Mouse (Mus musculus): ENCODE results near the gene Uba2. TPM values are rescaled to one million over a fixed set of nuclear protein-coding genes. Genes with fewer than 3 reads are reported as not detected.
"Not testable (repeated sequence)": the region's sequence is repeated elsewhere in the genome, so short reads cannot be mapped to it uniquely, and the experiment has no call there.

Uba2 gene
- polyA plus RNA-seq, 1 experiment = 39.0 TPM

DNA sequence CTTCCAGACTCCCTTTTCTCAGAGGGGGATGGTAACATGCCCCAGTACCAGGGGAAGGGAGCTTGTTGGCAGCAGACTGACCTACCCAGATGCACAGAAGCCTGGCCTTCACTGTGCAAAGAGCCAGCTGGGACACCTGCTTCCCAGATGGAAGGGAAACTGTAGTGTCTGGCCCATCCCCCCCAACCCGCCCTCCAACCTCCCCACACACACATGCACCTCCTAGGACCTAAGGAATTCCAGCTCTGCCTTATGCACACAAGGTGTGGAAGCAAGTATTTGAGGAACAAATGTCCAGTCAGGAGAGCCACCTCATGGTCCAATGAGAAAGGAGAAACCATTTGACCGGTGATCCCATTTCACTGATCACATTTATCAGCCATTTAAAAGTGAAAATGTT, 35.1 kb downstream of the Uba2 start:
- no peak overlapping the region for H3K4me3 ChIP-seq (ENCODE audit: insufficient read depth, low read depth, low read length)
- no peak overlapping the region for H3K27ac ChIP-seq (replicated peaks; ENCODE audit: low read depth, low read length)
- peaks cover 2% of the 10 kb centered on the region; the same call in 1 of the 2 replicates for H3K4me1 ChIP-seq (ENCODE audit: control insufficient read depth, insufficient read depth, insufficient read length, low read length)

DNA sequence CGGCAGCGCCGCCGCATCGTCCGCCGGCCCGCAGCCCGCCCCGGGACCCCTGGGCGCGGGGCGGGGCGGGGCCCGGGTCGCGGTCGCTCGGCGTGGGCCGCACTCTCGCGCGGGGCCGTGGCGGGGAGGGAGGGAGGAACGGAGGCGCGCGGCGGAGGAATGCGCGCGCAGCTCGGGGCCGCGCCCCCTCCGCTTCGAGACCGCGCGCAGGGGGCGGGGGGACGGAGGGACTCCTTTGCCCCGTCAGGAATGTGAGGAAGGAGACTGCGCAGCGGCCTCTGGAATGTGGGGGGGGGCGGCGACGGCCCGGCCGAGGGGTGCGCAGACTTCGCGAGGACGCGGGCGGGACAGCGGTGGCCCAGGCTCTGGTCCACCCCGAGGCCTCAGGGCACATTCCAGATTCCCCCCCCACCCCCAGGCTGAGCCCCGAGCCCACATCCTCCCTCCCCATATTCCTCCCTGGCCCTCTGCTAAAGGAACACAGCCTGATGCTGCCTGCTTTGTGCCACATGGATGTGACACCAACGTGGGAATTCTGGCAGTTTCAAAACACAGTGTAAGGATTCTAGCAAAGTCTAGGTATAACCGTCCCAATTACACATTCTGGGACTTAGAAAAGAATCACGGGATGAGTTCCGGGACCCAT, 36.2 kb downstream of the Uba2 start, which contains the start of gene Wtip:
Wtip (minus strand) TSS at position 152 of the 646 bp plus-strand sequence.
- H3K27ac ChIP-seq (replicated peaks; ENCODE audit: low read depth, low read length) = peak within 1 kb of the TSS; percentile 41; the same call in 1 of the 2 replicates
- peaks cover 2% of the 10 kb centered on the region; the same call in 1 of the 2 replicates for H3K4me1 ChIP-seq (ENCODE audit: control insufficient read depth, insufficient read depth, insufficient read length, low read length)
- H3K4me3 ChIP-seq (ENCODE audit: insufficient read depth, low read depth, low read length) = peak within 1 kb of the TSS; percentile 67

DNA sequence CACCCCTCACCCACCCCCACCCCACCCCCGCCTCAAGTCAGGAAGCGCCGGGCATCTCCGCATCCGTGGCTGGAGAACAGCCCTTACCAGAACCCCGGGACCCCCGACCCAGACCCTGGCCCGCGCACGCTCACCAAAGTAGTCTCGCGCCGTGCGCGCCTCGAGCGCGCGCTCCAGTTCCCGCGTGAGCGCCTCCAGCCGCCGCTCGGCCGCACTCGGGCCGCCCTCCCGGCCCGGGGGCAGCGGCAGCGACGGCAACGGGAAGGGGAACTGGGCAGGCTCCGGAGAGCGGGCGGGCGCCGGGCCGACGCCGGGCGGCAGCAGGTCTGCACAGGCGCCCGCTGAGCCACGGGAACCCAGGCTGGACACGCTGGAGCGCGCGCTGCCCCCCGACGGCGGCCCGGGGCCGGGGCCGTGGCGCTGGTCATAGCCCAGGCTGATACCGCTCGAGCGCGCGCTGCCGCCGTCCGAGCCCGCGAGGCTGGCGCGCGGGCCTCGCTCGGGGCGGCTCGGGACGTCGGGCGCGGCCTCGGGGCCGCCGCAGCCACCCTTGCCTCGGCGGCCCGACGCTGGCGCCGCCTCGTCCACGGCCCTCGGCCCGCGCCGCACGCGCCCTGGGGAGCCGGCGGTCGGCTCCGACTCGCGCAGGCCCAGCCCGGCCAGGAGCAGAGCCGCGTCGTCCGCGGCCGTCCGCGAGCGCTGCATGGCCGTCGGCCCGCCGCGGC, 36.9 kb downstream of the Uba2 start:
- Histone ChIP-seq H3K4me1 (ENCODE audit: control insufficient read depth, insufficient read depth, insufficient read length, low read length) (peaks cover 2% of the 10 kb centered on the region; the same call in 1 of the 2 replicates), H3K4me3 (ENCODE audit: insufficient read depth, low read depth, low read length) (peak overlapping the region; percentile 67), H3K27ac (replicated peaks; ENCODE audit: low read depth, low read length) (no peak overlapping the region)

DNA sequence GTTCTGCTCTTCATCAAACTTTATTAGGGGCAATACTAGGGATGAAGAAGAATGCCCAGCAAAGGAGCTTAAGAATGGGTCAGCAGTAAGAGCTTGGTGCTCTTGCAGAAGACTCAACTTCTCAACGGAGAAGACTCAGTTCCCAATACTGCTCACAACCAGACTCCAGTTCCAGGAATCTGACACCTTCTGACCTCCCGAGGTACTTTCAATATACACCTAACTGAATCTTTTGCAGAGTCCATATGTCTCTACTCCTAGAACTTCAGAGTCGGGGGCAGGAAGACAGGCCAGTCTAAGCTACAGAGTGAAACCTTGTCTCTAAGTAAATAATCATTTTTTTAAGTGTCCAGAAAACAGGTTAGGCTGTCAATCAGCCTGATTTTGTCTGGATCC, 37.4 kb downstream of the Uba2 start:
- peak overlapping the region; percentile 67 for H3K4me3 ChIP-seq (ENCODE audit: insufficient read depth, low read depth, low read length)
- H3K27ac ChIP-seq (replicated peaks; ENCODE audit: low read depth, low read length) = no peak overlapping the region
- H3K4me1 ChIP-seq (ENCODE audit: control insufficient read depth, insufficient read depth, insufficient read length, low read length) = peaks cover 2% of the 10 kb centered on the region; the same call in 1 of the 2 replicates

DNA sequence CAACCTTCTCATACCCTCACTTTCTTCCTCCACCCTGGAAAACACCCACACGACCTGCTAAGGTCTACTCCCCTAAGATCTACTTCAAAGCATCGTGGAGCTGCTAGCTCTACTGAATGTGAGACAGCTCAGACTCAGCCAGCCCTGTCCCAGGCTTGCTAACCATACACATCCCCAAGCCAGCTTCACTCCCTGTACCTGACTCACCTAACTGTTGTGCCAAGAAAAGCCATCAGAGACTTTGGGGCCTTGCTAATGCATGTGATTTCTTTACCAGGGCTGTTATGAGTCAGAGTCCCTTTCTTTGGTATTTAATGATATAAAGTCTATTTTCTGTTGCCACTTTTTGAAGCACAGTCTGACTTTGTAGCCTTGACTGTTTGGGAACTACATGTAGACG, 38.3 kb downstream of the Uba2 start:
- Histone ChIP-seq H3K27ac (replicated peaks; ENCODE audit: low read depth, low read length) (no peak overlapping the region), H3K4me3 (ENCODE audit: insufficient read depth, low read depth, low read length) (peak overlapping the region; percentile 67)

DNA sequence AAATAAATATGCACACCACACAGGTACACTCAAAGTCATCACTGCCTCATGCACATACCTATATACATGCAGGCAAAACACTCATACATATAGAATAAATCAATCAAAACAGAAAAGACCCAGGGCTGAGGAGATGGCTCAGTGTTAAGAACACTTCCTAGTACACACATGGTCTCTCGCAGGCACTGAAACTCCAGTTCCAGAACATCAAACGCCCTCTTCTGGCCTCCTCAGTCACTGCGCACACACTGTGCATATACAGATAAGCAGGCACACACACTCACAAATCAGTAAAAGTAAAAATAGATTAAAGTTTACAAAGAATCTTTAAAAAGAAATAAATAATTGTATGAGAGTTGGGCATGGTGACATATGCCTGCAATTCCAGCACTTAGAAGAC, 43.1 kb downstream of the Uba2 start:
- Histone ChIP-seq H3K27ac (replicated peaks; ENCODE audit: low read depth, low read length) (no peak overlapping the region), H3K4me3 (ENCODE audit: insufficient read depth, low read depth, low read length) (no peak overlapping the region), H3K4me1 (ENCODE audit: control insufficient read depth, insufficient read depth, insufficient read length, low read length) (peaks cover 2% of the 10 kb centered on the region; the same call in 1 of the 2 replicates)

More for the DNA sequence above, 38.3 kb downstream of the Uba2 start:
- H3K4me1 ChIP-seq (ENCODE audit: control insufficient read depth, insufficient read depth, insufficient read length, low read length) = peaks cover 2% of the 10 kb centered on the region; the same call in 1 of the 2 replicates

DNA sequence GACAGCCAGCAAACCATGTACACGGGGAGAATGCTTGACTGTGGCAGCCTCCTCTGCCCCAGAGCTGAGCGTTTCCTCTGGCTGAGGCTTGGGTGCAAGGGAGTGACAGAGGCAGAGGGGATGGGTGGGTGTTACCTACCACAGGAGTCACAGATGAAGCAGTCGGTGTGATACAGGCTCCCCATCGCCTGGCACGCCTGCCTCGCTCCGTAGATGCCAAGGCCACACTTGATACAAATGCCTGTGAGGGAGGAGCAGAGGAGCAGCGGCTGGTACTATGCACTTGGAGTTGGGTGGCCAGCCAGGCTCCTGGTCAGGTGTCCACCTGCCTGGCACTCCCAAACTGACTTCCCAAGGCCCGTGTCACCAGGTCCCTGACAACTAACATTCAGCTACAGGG, 44.1 kb downstream of the Uba2 start:
- no peak overlapping the region for H3K27ac ChIP-seq (replicated peaks; ENCODE audit: low read depth, low read length)
- H3K4me1 ChIP-seq (ENCODE audit: control insufficient read depth, insufficient read depth, insufficient read length, low read length) = peaks cover 2% of the 10 kb centered on the region; the same call in 1 of the 2 replicates
- H3K4me3 ChIP-seq (ENCODE audit: insufficient read depth, low read depth, low read length) = no peak overlapping the region

DNA sequence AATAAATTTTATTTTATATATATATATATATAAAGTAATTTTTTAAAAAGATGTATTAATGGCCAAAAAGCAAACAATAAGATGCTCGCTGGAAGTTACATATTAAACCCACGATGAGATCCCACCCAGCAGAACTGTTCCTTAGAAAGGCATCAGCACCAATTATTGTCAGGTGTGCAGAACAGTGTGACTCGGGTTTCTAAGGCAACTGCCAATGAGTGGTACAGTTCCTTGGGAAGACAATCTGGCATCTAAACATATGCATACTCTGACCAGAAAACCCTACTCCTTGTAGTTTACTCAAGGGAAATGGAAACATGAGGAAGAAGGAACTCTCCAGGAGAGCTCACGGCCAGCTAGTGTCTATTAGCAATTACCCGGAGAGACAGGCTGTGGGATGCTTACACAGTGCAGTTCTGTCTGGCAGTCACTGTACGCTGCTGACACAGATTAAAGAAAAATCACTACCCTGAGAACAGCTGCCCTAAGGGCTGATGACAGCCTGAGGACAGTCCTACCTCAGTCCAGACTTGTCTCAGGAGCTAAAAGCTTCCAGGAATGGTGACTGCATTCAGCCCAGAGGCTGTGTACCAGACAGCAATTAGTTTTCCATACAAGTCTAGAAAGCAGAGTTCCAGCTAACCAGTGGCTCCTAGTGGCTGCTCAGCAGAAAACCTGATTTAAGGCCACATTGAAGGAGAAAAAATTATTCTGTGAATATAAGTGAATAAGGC, 46.2 kb downstream of the Uba2 start:
- no peaks in the 10 kb centered on the region for H3K4me1 ChIP-seq (ENCODE audit: control insufficient read depth, insufficient read depth, insufficient read length, low read length)
- no peak overlapping the region for H3K27ac ChIP-seq (replicated peaks; ENCODE audit: low read depth, low read length)
- H3K4me3 ChIP-seq (ENCODE audit: insufficient read depth, low read depth, low read length) = no peak overlapping the region

DNA sequence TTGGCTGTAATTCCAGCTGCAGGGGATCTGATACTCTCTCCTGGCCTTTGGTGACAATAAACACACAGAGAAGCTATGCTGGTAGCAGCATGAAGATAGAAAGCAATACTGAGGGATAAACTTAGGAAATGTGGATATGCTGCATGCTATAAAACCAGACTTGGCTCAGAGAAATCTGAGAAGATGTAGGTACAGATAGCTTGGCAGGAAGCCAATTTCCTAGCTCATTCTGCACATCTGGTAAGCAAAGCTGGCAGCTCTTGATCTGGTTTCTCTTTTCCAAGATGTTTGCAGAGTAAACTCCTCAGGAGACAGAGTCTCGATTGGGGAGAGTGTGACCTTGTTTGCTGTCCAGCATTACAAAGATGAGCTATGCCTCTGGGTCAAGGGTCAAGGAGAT, 48.8 kb downstream of the Uba2 start:
- not testable (repeated sequence) for H3K4me3 ChIP-seq (ENCODE audit: insufficient read depth, low read depth, low read length); H3K4me1 ChIP-seq (ENCODE audit: control insufficient read depth, insufficient read depth, insufficient read length, low read length); H3K27ac ChIP-seq (replicated peaks; ENCODE audit: low read depth, low read length)

DNA sequence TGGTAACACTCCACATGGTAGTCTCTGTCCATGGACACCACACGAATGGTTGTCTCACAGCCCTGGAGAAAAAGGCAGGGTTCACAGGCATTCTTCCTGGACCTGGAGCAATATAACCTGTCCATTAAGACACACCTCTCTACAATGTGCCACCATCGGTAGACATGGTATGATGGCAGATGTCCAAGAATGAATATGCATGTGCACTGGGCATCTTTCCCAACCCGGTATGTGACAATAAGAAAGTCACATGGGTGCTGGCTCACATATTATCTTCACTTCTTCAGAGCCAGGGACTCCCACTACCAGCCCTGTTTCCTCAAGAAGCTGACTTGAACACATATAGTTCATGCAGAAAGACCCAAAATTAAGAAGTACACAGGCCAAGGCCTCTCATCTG, 52.8 kb downstream of the Uba2 start:
- Histone ChIP-seq H3K27ac (replicated peaks; ENCODE audit: low read depth, low read length) (no peak overlapping the region), H3K4me3 (ENCODE audit: insufficient read depth, low read depth, low read length) (no peak overlapping the region), H3K4me1 (ENCODE audit: control insufficient read depth, insufficient read depth, insufficient read length, low read length) (no peaks in the 10 kb centered on the region)

DNA sequence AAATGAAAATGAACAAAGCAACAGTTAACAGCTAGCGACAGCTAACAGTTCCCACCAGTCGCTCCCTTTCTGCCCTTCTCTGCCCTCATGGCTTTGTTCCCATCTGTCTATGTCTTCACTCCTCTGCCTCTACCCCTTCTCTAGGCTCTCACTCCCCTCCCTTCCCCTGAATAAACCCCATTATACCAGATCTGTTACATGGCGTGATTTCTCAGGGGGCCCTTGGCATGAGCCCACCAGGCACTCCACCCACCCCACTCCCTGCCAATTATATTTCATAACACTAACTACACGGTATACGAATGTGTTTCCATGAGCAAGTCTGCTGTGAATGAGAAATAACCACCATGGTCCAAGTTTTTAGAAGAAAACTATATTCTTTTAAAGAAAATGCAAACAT, 60.2 kb downstream of the Uba2 start:
- H3K4me1 ChIP-seq (ENCODE audit: control insufficient read depth, insufficient read depth, insufficient read length, low read length) = no peaks in the 10 kb centered on the region
- no peak overlapping the region for H3K27ac ChIP-seq (replicated peaks; ENCODE audit: low read depth, low read length)
- no peak overlapping the region for H3K4me3 ChIP-seq (ENCODE audit: insufficient read depth, low read depth, low read length)

DNA sequence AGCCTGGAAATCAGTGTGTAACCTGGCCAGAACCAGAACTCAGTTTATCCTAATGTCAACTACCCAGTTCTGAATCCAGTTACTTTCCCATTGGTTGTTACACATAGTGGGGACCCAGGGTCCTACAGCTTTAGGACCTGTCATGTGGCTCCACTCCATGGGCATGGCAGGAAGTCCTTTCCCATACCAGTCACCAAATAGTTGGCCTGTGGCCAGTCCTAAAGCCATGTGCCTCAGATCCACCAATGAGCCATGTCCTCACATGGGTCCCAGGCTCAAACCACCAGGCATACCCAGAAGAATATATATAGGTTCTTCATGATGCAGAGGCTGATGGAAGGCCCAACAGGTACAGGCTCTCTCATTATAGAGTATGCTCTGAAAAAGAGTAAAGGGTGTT, 68.1 kb downstream of the Uba2 start:
- H3K4me1 ChIP-seq (ENCODE audit: control insufficient read depth, insufficient read depth, insufficient read length, low read length) = no peaks in the 10 kb centered on the region
- no peak overlapping the region for H3K4me3 ChIP-seq (ENCODE audit: insufficient read depth, low read depth, low read length)
- H3K27ac ChIP-seq (replicated peaks; ENCODE audit: low read depth, low read length) = no peak overlapping the region

DNA sequence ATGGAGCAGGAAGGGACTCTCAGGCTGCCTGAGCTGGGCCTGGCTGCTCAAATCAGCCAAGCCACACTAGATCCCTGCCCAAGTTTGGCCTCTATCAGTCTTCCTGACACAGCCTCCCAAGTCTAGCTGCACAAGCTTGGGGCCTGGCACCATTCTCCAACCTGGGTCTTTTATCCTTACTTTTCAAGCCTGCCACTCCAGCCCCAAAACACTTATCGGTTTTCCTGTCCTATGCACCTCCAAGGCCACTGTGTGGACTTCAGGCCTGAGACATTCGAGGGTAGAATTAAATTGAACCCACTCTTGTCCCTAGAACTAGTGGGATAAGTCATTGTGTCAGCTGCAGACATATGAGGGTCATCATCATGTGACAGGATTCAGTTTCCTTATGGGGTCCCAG, 69.4 kb downstream of the Uba2 start:
- H3K4me3 ChIP-seq (ENCODE audit: insufficient read depth, low read depth, low read length) = no peak overlapping the region
- no peak overlapping the region for H3K27ac ChIP-seq (replicated peaks; ENCODE audit: low read depth, low read length)

DNA sequence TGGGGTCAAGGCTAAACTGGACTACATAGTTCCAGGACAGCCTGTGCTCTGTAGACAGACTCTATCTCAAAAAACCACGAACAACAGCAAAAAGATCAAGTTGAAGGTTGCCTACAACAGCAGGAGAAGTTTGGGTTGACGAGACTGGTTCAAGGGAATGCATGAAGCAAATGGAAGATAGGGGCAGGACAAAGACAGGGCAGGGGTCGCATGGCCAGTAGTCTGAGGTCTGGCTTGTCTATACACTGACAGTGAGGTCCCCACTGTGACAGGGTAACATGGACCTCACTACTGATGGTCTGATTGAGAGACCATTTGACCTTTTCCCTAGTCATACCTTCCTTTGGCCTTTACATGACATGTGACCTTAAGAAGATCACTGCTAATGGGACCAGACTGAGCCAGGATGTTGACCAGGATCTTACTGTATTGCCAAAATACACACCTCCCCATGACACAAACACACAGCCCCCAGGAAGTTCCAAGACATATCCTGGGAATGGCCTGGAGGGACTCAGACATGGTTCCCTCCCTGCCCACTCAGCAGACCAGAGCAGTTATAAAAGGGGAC, 74.4 kb downstream of the Uba2 start, which contains the start of gene Scgb1b30:
Scgb1b30 (plus strand) TSS at position 521 of the 571 bp plus-strand sequence.
- H3K27ac ChIP-seq (replicated peaks; ENCODE audit: low read depth, low read length) = no peak within 1 kb of the TSS
- H3K4me3 ChIP-seq (ENCODE audit: insufficient read depth, low read depth, low read length) = no peak within 1 kb of the TSS
- H3K4me1 ChIP-seq (ENCODE audit: control insufficient read depth, insufficient read depth, insufficient read length, low read length) = no peaks in the 10 kb centered on the region

More for the DNA sequence above, 69.4 kb downstream of the Uba2 start:
- no peaks in the 10 kb centered on the region for H3K4me1 ChIP-seq (ENCODE audit: control insufficient read depth, insufficient read depth, insufficient read length, low read length)

All from brown adipose tissue, adult 24 weeks (tissue).